Mouse (Mus musculus) heart, adult 18-20 months (tissue): Measurements from ENCODE around the gene 2310046K23Rik. TPM values are rescaled to one million over a fixed set of nuclear protein-coding genes. Genes with fewer than 3 reads are reported as not detected.

Experiments
- DNase-seq, 2 experiments: peaks; one replicate each; pipeline ENCODE4 v3.0.0; 2021 to 2022; ENCODE audit warnings: mixed read lengths in 1 of 2
- long read RNA-seq, 2 experiments: library from polyadenylated mRNA; stranded (forward); transcript quantifications; one replicate each; pipeline ENCODE4 v2.0.0; 2021
- total RNA-seq, 2 experiments: library from RNA; stranded (reverse); gene quantifications; 2 replicates each; pipeline ENCODE4 v1.2.3; 2021

2310046K23Rik gene
- not detected for total RNA-seq
- long read RNA-seq, experiment 1 = 0 reads
- long read RNA-seq, experiment 2 = 0 reads

DNA sequence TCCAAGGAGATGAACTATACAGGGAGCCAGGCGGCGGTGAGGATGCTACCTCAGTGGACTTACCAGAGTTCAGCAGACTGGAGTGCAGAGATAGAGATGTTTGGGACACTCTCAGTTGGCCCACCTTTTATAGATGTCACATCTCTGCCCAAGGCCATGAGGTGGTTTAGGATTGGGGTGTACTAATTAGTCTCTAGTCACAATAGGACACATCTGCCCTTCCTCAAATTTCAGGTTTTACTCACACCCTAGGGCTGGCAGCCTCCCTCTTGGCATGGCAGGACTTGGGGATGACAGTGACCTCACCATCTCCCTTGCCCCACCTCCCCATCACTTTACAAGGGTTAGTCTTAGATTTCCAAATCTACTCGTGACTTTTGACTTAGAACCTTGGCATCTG lies at the start of gene 2310046K23Rik:
TSS of gene 2310046K23Rik (minus strand) at position 101 of the 400 bp plus-strand sequence.
- DNase-seq = no peak

DNA sequence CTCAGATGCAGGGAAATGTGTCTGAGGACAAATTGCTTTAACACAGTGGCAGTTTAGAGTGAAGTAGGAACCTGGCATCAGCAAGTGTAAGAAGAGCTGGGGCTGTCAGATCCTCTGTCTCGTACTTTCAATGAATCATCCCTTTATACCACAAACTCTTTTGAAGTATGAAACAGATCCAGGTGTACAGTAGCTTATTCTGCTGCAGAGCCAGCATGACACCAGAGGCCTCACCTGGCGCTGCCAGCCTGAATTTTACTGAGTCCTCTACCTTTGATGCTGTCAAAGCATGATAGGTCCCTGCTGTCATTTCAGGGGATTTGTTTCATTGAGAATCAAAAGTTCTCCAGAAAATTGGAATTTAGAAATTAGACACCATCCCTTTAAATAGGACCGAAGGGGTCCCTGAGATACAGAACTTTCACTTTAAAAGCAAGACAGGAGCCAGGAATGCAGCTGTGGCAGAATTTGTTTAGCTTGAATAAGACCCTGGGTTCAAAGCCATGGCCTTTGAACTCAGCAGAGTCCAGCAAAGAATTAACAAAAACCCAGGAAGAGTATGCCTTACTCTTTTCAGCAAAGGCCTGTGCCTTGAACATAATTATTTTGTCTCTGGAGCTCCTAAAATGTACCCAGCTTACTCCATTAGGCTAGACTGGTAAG lies 49.0 kb upstream of the 2310046K23Rik start:
- DNase-seq = no peak

DNA sequence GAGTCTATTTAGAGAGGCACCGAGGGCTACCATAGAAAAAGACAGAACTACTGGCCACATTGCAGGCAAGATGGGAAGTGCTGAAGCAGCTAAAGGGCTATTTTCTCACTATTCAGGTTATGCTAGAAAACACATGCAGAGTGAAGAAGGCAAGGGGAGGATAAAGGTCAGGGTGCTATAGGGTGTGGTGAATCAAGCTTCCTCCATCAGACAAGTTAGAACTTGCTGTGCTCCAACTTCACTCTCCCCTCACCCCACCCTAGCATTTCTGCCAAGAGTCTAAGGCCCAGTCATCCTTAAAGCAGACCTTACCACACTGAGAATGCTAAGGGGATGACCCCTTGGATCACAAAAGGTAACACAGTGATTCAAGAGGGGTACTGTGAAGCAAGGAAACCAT lies 45.2 kb upstream of the 2310046K23Rik start:
- no peak for DNase-seq

GRCm38 (mm10) chr3:92578652-92579413 lies 44.5 kb upstream of the 2310046K23Rik start:
- no peak for DNase-seq

- no peak for DNase-seq
Measured at GRCm38 (mm10) chr3:92573449-92574041, 39.2 kb upstream of the 2310046K23Rik start, which contains the start of gene Ivl. TSS of gene Ivl (minus strand) at chr3:92573735.

DNA sequence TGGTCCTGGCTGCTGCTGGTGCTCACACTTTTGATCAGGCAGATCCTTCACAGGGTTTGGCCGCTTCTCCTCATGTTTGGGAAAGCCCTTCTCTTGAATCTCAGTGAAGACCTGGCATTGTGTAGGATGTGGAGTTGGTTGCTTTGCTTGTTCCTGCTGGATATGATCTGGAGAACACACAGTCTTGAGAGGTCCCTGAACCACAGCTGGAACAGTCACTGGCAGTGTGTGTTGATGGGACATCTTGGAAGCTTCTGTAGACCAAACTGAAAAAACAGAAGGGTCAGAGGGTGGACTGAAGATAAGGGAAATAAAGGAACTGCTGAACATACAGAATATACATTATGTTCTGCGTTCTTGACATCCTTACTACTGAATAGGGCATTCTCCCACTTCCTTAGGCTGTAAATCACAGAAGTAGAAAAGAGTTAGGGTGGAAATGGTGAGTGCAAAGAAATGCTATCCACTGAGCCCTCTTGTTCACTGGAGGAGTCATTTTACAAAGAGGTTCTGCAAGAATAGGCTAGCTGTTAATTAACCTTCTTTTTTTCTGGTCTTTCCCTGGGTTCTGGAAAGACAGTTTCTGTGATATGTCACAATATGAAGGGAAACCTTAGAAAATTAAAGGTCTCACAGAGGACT lies 38.3 kb upstream of the 2310046K23Rik start:
- DNase-seq = no peak

DNA sequence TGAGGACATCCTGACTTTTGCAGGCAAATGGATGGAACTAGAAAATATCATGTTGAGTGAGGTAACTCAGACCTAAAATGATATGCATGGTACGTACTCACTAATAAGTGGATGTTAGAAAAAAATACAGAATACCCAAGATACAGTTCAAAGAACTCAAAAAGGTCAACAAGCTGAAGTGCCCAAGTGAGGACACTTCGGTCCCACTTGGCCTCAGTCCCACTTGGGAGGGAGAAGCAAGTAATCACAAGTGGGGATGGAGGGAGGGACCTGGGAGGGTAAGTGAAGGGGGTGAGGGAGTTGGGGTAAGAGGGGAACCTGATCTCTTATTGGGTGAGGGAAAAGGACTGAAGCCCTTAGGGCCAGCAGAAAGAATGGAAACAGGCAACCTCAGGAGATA lies 34.4 kb upstream of the 2310046K23Rik start:
- DNase-seq = no peak

GRCm38 (mm10) chr3:92565418-92565817 lies 31.1 kb upstream of the 2310046K23Rik start:
- DNase-seq = no peak

DNA sequence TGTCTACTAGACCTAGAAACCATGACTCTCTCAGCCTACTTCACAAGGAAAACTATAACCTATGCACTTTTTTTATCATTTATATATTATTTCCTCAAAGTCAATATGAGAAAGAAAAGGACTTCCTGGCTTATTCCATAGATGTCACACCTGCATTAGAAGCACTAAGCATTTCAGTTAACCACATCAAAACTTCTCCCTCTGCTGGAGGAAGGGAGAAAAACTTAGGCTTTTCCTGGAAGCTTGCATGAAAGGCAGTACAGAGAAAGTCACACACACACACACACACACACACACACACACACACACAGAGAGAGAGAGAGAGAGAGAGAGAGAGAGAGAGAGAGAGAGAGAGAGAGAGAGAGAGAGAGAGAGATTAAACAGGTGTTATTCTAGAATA lies 22.0 kb downstream of the 2310046K23Rik start:
- DNase-seq = no peak

DNA sequence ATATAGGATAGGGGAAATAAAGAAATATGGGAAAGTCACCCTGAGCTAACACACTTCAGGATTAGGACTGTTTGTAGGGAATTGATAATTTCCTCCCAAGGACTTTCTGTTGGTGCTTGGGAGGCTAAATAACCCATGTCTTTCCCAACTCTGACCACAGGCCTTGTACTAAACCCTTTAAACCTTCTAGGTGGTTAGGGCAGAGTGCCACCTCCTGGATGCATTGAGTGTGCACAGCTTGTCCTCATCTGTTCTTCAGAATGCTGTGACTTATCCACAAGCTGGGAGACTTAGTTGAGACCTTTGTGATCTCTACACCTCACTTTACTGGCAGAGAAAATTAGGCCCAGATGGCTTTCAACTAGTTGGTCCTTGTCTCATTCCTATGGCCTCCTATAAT lies 23.5 kb downstream of the 2310046K23Rik start:
- peak; percentile 9 to 34 for DNase-seq

DNA sequence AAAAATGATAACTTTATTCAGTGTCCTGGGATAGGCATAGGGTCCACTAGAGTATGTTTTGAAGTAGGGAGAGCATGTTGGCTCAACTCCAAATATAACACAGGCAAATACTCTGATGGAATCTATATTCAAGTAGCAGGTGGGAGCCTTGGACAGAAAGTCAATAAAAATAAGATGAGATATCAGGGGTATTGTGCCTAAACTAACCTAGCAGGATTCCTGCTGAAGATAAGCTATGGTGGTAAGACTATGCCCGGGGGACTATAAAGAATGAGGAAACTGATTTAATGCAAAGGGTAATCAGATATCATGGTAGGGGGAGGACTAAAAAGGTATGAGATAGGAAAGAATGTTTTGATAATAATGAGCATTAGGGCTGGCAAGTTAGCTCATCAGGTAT lies 26.1 kb downstream of the 2310046K23Rik start:
- no peak for DNase-seq

- no peak for DNase-seq
Measured at GRCm38 (mm10) chr3:92503528-92503927, 30.8 kb downstream of the 2310046K23Rik start.

DNA sequence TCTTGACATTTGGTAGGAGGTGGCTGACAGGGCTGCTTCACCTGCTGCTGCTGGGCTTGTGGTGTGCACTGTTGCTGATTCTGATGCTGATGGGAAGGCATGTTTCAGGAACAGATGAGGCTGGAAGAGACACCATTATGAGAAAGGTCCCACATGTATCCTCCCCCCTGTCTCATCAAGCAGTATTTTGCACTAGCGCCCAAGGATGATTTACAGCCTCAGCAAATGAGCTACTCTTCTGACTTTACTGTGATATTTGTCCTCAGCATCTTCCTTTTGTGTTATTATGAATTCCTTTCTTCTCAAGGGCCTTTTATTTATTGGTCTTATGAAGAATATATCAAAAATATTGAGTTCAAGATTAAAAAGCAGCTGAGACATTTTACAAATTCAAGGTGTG lies 33.9 kb downstream of the 2310046K23Rik start, which contains the start of gene Sprr4:
TSS of gene Sprr4 (minus strand) at position 101 of the 400 bp plus-strand sequence.
- DNase-seq = no peak

GRCm38 (mm10) chr3:92490262-92490661 lies 44.0 kb downstream of the 2310046K23Rik start:
- DNase-seq = peak; percentile 9 to 49

- DNase-seq = no peak
Measured at GRCm38 (mm10) chr3:92486307-92486706, 48.0 kb downstream of the 2310046K23Rik start.

- no peak for DNase-seq
Measured at GRCm38 (mm10) chr3:92485863-92486262, 48.4 kb downstream of the 2310046K23Rik start, which contains the start of gene Sprr1a. TSS of gene Sprr1a (minus strand) at chr3:92485895.

Other genes starting within 250 kb of the 2310046K23Rik start
- gene Sprr2a3, start 249.1 kb downstream of the 2310046K23Rik start, total RNA-seq = not detected
- not detected for gene Sprr2b, start 217.9 kb downstream of the 2310046K23Rik start, total RNA-seq
- gene Sprr2d, start 195.4 kb downstream of the 2310046K23Rik start, total RNA-seq = not detected
- gene Sprr2e, start 182.4 kb downstream of the 2310046K23Rik start, total RNA-seq = not detected
- not detected for gene Sprr2f, start 169.3 kb downstream of the 2310046K23Rik start, total RNA-seq
- not detected for gene Sprr2h, start 148.8 kb downstream of the 2310046K23Rik start, total RNA-seq
- not detected for gene Sprr2i, start 126.5 kb downstream of the 2310046K23Rik start, total RNA-seq
- gene Sprr2j-ps, start 116.4 kb downstream of the 2310046K23Rik start, total RNA-seq = not detected
- 1 to 10 TPM; 4.7 to 7.1 TPM for gene Gm9774, start 105.1 kb downstream of the 2310046K23Rik start, total RNA-seq
- gene Sprr2k, start 101.9 kb downstream of the 2310046K23Rik start, total RNA-seq = not detected
- not detected for gene Sprr1b, start 95.7 kb downstream of the 2310046K23Rik start, total RNA-seq
- not detected for gene Sprr3, start 75.8 kb downstream of the 2310046K23Rik start, total RNA-seq
- not detected for gene Sprr1a, start 48.6 kb downstream of the 2310046K23Rik start, total RNA-seq
- gene Sprr4, start 34.0 kb downstream of the 2310046K23Rik start, total RNA-seq = not detected
- gene Ivl, start 39.2 kb upstream of the 2310046K23Rik start, total RNA-seq = not detected
- gene Smcp, start 54.5 kb upstream of the 2310046K23Rik start, total RNA-seq = not detected
- gene 2210017I01Rik, start 73.0 kb upstream of the 2310046K23Rik start, total RNA-seq = not detected
- gene Lce6a, start 87.1 kb upstream of the 2310046K23Rik start, total RNA-seq = not detected
- not detected for gene Lce1a1, start 113.8 kb upstream of the 2310046K23Rik start, total RNA-seq
- gene Lce1b, start 122.4 kb upstream of the 2310046K23Rik start, total RNA-seq = not detected
- not detected for gene Lce1a2, start 135.8 kb upstream of the 2310046K23Rik start, total RNA-seq
- not detected for gene Lce1c, start 144.7 kb upstream of the 2310046K23Rik start, total RNA-seq
- gene Lce1d, start 152.7 kb upstream of the 2310046K23Rik start, total RNA-seq = not detected
- gene Lce1e, start 174.6 kb upstream of the 2310046K23Rik start, total RNA-seq = not detected
- gene Lce1f, start 185.8 kb upstream of the 2310046K23Rik start, total RNA-seq = not detected
- not detected for gene Gm38119, start 204.6 kb upstream of the 2310046K23Rik start, total RNA-seq
- not detected for gene Lce1g, start 217.8 kb upstream of the 2310046K23Rik start, total RNA-seq
- gene Lce1h, start 230.6 kb upstream of the 2310046K23Rik start, total RNA-seq = not detected
- gene Lce1i, start 244.4 kb upstream of the 2310046K23Rik start, total RNA-seq = not detected